Mouse (Mus musculus) liver, adult (tissue): ENCODE data around the gene Slc44a2.
A peak's percentile ranks its signal among the peaks of the same experiment; 100 is the strongest.

Experiments used
- GATA4 ChIP-seq: IDR thresholded peaks from 2 replicates; pipeline ENCODE4 v1.6.1; 2014; ENCODE audit warnings: mild to moderate bottlenecking, low read length; ENCODE audit not compliant: insufficient replicate concordance

Slc44a2 gene

GRCm38 (mm10) chr9:21348152-21348551 lies 27.7 kb downstream of the Slc44a2 start:
- TF ChIP-seq GATA4: no peak

DNA sequence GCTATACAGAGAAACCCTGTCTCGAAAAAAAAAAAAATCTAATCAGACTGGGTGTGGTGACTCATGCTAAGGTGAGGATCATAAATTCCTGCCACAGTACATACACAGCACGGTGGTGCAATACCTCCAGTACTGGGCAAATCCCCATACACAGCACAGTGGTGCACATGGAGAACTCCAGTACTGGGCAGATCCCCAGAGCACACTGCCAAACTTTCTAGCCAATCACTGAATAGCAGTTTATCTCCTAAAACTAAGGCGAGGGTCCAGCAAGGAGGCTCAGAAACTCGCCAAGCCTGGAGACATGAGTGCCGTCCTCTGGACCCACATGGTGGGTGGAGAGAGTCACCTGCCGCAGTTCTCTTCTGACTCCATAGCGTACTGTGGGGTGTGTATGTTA lies 30.7 kb downstream of the Slc44a2 start:
- no peak for TF ChIP-seq GATA4

DNA sequence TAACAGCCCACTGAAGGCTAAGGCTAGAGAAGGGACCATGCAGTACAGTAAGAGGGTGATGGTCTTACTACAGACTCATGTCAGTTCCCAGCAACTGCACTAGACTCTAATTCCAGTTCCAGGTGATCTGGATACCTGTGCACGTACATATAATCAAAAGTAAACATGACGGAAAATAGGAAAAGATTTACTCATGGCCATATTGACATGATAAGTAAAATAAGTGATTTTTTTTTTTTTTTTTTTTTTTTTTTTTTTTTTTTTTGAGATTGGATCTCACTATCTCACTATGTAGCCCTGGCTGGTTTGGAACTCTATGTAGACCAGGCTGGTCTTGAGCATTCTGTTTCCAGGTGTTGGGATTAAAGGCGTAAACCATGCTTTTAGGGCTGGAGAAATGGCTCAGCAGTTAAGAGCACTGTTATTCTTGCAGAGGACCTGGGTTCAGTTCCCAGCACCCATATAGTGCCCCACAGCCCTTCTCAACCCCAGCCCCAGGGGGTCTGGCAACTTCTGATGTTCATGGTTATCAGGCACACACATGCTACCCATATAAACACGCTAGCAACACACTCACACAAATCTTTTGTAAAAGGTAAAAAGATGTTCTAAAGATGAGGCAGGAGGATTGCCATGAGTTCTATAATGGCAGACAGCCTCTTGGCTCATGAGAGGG lies 31.3 kb downstream of the Slc44a2 start:
- TF ChIP-seq GATA4: no peak

DNA sequence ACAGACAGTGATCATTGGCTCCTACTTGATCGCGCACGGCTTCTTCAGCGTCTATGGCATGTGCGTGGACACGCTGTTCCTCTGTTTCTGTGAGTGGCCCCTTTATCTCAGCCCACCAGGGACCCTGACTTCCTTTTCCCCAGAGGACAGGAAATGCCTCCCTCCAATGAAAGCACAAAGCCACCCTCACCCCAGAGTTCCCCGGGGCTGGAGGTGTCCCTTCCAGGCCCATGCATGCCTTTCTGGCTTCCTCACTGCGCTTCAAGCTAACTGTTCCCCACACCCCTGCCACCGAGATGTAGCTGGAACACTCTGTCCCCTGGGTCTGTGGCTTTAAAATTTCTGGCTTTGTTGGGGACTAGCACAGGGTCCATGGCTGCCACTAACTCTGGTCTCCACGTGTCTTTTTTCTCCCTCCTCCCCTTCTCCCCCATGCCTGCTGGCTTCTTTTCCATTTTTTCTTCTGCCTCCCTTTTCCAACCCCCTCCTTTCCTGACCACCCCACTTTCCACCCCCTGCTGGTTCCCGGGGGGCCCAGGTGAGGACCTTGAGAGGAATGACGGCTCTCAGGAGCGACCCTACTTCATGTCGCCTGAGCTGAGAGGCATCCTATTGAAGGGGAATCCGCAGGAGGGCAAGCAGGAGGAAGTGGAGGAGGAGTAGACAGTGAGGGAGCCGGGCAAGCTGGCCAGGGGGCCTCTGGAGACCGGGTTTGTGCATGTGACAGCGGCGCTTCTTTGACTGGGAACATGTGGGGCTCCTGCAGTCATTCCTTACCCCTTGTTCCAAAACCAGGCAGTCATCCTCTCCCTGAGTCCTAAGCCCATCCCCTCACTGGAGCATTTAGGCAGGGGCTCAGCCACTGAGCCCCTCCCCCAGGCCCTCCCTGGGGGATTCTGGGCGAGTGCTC lies 32.2 kb downstream of the Slc44a2 start:
- TF ChIP-seq GATA4: peak; percentile 15; the same call in 1 of the 2 replicates

DNA sequence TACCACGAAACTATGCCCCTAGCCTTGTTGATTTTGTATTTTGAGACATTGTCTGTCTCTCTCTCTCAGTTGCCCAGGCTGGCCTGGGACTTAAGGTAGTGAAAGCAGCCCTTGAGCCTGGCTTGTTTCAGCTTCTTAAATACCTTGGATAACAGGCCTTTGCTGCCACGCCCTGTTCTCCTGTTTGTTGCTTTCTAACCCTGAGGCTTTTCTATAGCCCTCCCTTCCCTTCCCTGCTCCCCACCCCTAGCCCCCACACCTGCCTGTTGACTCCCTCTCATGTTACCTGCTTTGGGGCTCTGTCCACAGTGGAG lies 32.8 kb downstream of the Slc44a2 start:
- no peak for TF ChIP-seq GATA4

DNA sequence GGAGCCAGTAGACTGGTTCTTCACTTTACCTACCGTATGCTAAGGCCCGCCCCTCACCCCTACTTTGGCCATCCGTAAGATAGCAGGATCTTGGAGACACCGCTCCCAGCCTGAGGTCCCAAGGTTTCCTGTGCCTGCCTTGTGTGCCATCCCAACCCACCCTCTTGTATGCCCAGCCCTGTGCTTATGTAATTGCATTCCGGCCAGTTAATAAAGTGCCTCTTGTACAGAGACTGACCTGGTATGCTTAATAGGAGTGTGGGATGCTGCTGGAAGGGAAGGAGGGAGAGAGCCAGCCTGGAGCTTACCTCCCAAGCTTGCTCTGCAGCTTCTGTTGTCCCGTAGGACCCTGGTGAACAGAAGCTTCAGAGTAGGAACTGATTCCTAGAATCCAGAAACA lies 34.3 kb downstream of the Slc44a2 start:
- TF ChIP-seq GATA4: no peak

DNA sequence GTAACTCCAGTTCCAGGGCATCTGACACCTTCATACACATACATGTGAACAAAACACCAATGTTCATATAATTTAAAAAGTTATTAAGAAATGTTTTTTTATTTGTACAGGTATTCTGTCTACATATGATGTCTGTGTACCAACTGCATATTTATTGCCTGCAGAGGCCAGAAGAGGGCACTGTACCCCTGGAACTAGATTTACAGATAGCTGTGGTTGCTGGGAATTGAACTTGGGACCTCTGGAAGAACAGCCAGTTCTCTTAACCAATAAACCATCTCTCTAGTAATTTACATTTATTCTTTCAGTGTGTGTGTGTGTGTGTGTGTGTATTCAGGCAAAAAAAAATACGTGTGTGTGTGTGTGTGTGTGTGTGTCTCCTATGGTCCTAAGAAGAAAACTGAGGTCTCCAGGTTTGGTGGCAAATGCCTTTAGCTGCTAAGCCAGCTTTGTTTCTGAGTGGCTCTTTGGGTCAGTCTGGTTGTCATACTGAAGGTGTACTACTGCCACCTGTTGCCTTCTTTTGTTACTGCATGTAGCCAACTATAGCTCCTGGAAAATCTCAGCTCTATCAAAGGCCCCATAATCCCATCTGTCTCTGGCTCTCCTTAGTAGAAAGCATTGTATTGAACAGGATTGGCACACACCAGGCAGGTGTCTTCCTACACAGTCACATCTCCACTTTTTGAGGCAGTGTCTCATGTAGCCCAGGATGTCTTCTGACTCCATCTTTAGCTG lies 36.7 kb downstream of the Slc44a2 start:
- TF ChIP-seq GATA4: no peak

DNA sequence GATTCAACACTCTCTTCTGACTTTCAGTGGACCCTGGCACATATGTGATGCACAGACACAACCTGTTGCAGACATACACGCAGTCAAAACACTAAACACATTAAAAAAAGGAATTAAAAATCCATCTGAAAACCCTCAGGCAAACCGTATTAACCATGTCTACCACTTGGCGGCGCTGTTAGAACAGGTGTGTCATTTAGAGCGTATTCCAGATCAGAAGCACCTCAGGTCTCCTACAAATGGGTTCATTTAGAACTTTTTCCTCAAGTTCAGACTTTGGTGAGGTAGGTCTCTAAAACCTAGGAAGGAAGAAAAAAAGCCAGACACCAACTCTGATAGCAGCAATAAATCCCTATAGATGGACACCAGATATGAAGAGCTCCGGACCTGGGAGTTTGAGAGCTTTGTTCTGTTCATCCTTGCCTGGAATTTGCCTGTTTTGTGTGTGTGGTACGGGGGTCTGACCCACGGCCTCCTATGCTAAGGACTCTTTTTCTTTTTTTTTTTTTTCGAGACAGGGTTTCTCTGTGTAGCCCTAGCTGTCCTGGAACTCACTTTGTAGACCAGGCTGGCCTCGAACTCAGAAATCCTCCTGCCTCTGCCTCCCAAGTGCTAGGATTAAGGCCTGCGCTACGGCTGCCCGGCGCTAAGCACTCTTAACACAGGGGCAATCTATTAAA lies 46.2 kb downstream of the Slc44a2 start:
- TF ChIP-seq GATA4: no peak

DNA sequence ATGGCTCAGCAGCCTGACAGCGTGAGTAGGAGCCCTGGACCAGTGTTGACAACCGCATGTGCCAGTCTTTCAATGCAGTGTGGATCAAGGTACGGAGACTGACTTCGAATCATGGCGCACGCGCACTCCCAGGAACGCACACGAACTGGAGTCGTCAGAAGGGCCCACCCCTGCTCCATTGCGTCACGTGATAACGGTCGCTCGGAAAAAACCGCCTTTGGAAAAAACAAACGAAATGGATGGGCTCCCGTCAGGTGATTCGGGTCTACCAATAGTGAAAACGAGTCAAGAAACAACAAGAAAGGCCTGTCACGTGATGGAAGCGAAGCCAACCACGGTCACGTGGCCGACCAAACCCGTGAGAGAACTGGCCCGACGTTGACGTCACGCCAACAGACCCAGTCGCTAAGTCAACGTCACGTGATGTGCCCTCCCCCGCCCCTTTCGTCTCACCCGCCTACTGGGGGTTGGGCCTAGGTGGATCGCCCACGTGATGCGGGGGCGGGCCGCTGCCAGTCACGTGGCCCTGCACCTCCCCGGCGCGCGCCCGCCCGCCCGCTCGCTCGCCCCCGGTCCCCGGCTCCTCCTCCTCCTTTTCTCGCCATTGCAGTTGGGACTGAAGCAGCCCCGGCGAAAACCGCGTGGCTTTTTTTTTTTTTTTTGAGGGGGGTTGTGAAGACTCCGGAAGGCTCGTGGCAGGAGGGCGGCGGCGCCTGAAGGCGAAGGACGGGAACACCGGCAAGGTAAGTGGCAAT lies 47.0 kb downstream of the Slc44a2 start, which contains the start of gene Ilf3:
Gene Ilf3, plus strand, starts transcription at position 515 of the 755 bp plus-strand sequence.
- TF ChIP-seq GATA4: no peak

- no peak for TF ChIP-seq GATA4
Measured at GRCm38 (mm10) chr9:21368131-21368584, 47.7 kb downstream of the Slc44a2 start.

DNA sequence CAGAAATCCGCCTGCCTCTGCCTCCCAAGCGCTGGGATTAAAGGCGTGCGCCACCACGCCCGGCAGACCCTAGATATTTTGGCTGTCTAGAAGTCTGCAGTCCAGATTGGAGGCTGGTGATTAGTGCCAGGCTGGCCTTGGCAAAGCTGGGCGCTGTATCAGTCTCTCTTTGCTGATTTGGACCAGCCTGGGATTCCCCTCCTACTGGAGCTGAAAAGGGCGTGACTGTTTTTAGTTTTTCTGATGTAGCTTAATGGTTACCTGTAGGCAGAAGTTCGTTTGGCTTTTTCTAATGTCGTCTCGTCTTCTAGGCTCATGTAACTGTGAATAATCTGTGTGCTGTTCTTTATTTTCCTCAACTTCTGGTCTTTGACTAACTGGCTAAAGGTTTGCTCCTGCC lies 48.6 kb downstream of the Slc44a2 start:
- TF ChIP-seq GATA4: no peak

DNA sequence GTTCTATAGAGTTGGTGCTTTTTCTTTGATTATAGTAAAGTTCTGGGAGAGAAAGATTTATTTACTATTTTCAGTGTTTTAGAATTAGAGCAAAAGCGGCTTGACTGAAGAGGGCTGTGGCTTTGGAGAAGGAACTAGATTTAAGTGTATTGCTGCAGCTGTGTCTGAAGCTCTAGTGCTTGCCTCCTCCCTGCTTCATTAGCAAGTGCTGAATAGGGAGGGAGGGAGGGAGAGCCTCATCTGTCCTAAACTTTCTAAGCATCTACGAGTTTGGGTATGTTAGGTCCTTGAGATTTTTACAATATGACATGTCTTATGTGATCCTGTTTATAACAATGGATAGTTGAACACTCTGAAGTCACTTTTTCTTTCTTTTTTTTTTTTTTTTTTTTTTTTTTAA lies 50.4 kb downstream of the Slc44a2 start:
- no peak for TF ChIP-seq GATA4

DNA sequence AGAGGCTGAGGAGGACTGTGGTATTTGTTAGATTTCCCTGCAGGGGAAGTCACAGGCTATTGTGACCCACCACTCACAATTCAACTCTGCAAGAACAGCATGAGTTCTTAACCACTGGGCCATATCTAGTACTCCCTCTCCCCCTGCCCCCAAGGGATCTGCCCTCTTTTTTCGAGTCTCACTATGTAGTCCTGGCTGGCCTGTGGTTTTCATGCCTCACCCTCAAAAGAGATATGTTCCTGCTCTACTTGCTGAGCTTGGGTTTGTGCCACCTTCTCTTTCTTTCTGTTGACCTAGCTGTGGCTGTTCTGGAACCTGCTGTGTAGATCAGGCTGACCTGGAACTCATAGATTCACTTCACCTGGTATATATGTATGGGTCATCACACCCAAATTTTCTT lies 52.0 kb downstream of the Slc44a2 start:
- no peak for TF ChIP-seq GATA4

- no peak for TF ChIP-seq GATA4
Measured at GRCm38 (mm10) chr9:21379195-21379594, 58.7 kb downstream of the Slc44a2 start.
